22 mouse cellular contexts compared by ENCODE assay signal in genomic region chr2:104581281-104581879, GRCm38 (mm10). TPM values are rescaled to one million over a fixed set of nuclear protein-coding genes. Genes with fewer than 3 reads are reported as not detected.
A peak's percentile ranks its signal among the peaks of the same experiment; 100 is the strongest.
DNase-seq lines count a peak whose midpoint lies in the region; ATAC-seq and TF ChIP-seq lines count a peak whose summit lies in the region.
"Had no signal": no experiment of that assay in that cellular context is flagged by ENCODE, and none has a peak within 500 bp of the region (broad histone marks: within the 10 kb centered on the region; RNA-seq: fewer than 3 reads in every experiment).

No protein-coding gene starts in this region.

- H3K9ac ChIP-seq in intestine, postnatal 0 days (ENCODE audit: low read depth, low read length): 0 out of 2 replicates have a peak overlapping the region, but pooled peaks have one; percentile 3
- H3K9ac ChIP-seq in intestine, embryonic 16.5 days (ENCODE audit: low read depth, low read length): no peak overlapping the region
- H3K9ac ChIP-seq: forebrain, postnatal 0 days; intestine, embryonic 15.5 days; limb, embryonic 15.5 days; liver, embryonic 15.5 days; midbrain, embryonic 12.5 days; neural tube, embryonic 15.5 days had no signal

- H3K27ac ChIP-seq in intestine, postnatal 0 days (ENCODE audit: low read depth, low read length): no peak overlapping the region
- H3K27ac ChIP-seq in intestine, embryonic 16.5 days (ENCODE audit: low read length): no peak overlapping the region
- no peak overlapping the region for H3K27ac ChIP-seq in layer of hippocampus, adult 2 months
- H3K27ac ChIP-seq: embryonic facial prominence, embryonic 10.5 days; intestine, embryonic 15.5 days; limb, embryonic 15.5 days; liver, embryonic 15.5 days; midbrain, embryonic 12.5 days; neural tube, embryonic 15.5 days had no signal

- H3K4me2 ChIP-seq in intestine, postnatal 0 days (replicated peaks; ENCODE audit: low read depth): no peak overlapping the region
- no peak overlapping the region for H3K4me2 ChIP-seq in intestine, embryonic 16.5 days (ENCODE audit: low read depth, low read length)
- H3K4me2 ChIP-seq: intestine, embryonic 15.5 days; limb, embryonic 15.5 days; liver, embryonic 15.5 days; midbrain, embryonic 12.5 days; neural tube, embryonic 15.5 days had no signal

- no peaks in the 10 kb centered on the region for H3K27me3 ChIP-seq in intestine, postnatal 0 days (replicated peaks; ENCODE audit: control insufficient read depth, insufficient read depth, low read length)
- H3K27me3 ChIP-seq in intestine, embryonic 16.5 days (replicated peaks; ENCODE audit: control insufficient read depth, insufficient read depth, low read length): no peaks in the 10 kb centered on the region
- H3K27me3 ChIP-seq: intestine, embryonic 15.5 days; limb, embryonic 15.5 days; liver, embryonic 15.5 days; midbrain, embryonic 12.5 days; neural tube, embryonic 15.5 days had no signal

- intact Hi-C loops in heart, postnatal 10 days (cut with DNase I): loop anchor here (10.0 kb wide), 1 partner anchor 547 kb away; no protein-coding TSS in a partner anchor

- no peaks in the 10 kb centered on the region for H3K36me3 ChIP-seq in intestine, postnatal 0 days (ENCODE audit: control insufficient read depth, insufficient read depth)
- no peaks in the 10 kb centered on the region for H3K36me3 ChIP-seq in intestine, embryonic 16.5 days (ENCODE audit: control insufficient read depth, insufficient read depth, low read length)
- H3K36me3 ChIP-seq: embryonic facial prominence, embryonic 10.5 days; intestine, embryonic 15.5 days; limb, embryonic 15.5 days; liver, embryonic 15.5 days; midbrain, embryonic 12.5 days; neural tube, embryonic 15.5 days had no signal

- no peaks in the 10 kb centered on the region for H3K4me1 ChIP-seq in intestine, postnatal 0 days (replicated peaks; ENCODE audit: control insufficient read depth, insufficient read depth, low read length)
- no peaks in the 10 kb centered on the region for H3K4me1 ChIP-seq in intestine, embryonic 16.5 days (ENCODE audit: control insufficient read depth, insufficient read depth, low read length)
- H3K4me1 ChIP-seq: embryonic facial prominence, embryonic 10.5 days; intestine, embryonic 15.5 days; limb, embryonic 15.5 days; midbrain, embryonic 12.5 days; neural tube, embryonic 15.5 days had no signal

- TF ChIP-seq CTCF in intestine, postnatal 0 days (IDR thresholded peaks at IDR 0.05; ENCODE audit: low read depth): no peak
- TF ChIP-seq CTCF in layer of hippocampus, adult 2 months (conservative IDR thresholded peaks at IDR 0.05): no peak

- no peak overlapping the region for H3K4me3 ChIP-seq in intestine, postnatal 0 days (ENCODE audit: low read depth, low read length)
- H3K4me3 ChIP-seq in intestine, embryonic 16.5 days (ENCODE audit: low read length): no peak overlapping the region
- H3K4me3 ChIP-seq in layer of hippocampus, adult 2 months: no peak overlapping the region
- H3K4me3 ChIP-seq: embryonic facial prominence, embryonic 10.5 days; intestine, embryonic 15.5 days; limb, embryonic 15.5 days; liver, embryonic 15.5 days; midbrain, embryonic 12.5 days; neural tube, embryonic 15.5 days had no signal

- peak; percentile 85 for DNase-seq in Muller cell, postnatal 12 days (ENCODE audit: inconsistent ontology term)
- DNase-seq in heart, adult 9 months (ENCODE audit: low spot score in 2 of 2): peak; percentile 25 to 49
- DNase-seq in heart, postnatal 10 days: peak; percentile 29 to 53
- no peak for DNase-seq in layer of hippocampus, adult 2 months (ENCODE audit: low spot score in 2 of 2)
- DNase-seq in cerebellum, postnatal 14 days: no peak
- DNase-seq: adrenal gland, postnatal 36 days; cerebellum, adult 11 months; cerebellum, adult 9-11 months; forebrain, postnatal 0 days; kidney, postnatal 4 days; layer of hippocampus, adult 9-11 months; thymus, adult 2 months; thymus, postnatal 4 days had no signal

- no peaks in the 10 kb centered on the region for H3K9me3 ChIP-seq in intestine, postnatal 0 days (ENCODE audit: control insufficient read depth)
- no peaks in the 10 kb centered on the region for H3K9me3 ChIP-seq in intestine, embryonic 16.5 days (ENCODE audit: control insufficient read depth, low read length)
- H3K9me3 ChIP-seq: embryonic facial prominence, embryonic 10.5 days; intestine, embryonic 15.5 days; limb, embryonic 15.5 days; liver, embryonic 15.5 days; midbrain, embryonic 12.5 days; neural tube, embryonic 15.5 days had no signal

- no peak for ATAC-seq in intestine, postnatal 0 days
- ATAC-seq in intestine, embryonic 16.5 days: no peak
- ATAC-seq: forebrain, postnatal 0 days; hindbrain, embryonic 16.5 days; intestine, embryonic 15.5 days had no signal

- WGBS in intestine, postnatal 0 days: 63% methylated on average over 9 of the region's 9 CpGs
- 58% methylated on average over 9 of the region's 9 CpGs for WGBS in intestine, embryonic 16.5 days

RNA-seq across cellular contexts. Expression of gene Cstf3, which starts 8.9 kb away (rescaled TPM):
- 20.5 and 26.2 TPM in 2 replicates for polyA plus RNA-seq in intestine, postnatal 0 days (2015; fragmentation: Nextera tagmentation; extraction: Ambion mirVana)
- 43.4 and 49.1 TPM in 2 replicates for polyA plus RNA-seq in intestine, embryonic 16.5 days (2015; fragmentation: Nextera tagmentation; extraction: Ambion mirVana)
- total RNA-seq in heart, postnatal 10 days (2021): 10 to 100 TPM; 21.2 to 23.5 TPM
- total RNA-seq in layer of hippocampus, adult 2 months (2021): 10 to 100 TPM; 45.3 to 46.2 TPM

Comparison
In these comparisons a context has a peak if more than half of its experiments do, and no peak if none do; other contexts are left out.
1. DNase-seq: peak in Muller cell, postnatal 12 days (single experiment), heart, adult 9 months (2 of 2) and heart, postnatal 10 days (2 of 2); none in layer of hippocampus, adult 2 months (0 of 2) and cerebellum, postnatal 14 days (0 of 2).